Mouse (Mus musculus): ENCODE measurements around the gene Dcdc2b. TPM values are rescaled to one million over a fixed set of nuclear protein-coding genes. Genes with fewer than 3 reads are reported as not detected.

The Dcdc2b gene
- total and polyA plus RNA-seq, 3 experiments: 0.39 to 1.7 (median 0.45) TPM

DNA sequence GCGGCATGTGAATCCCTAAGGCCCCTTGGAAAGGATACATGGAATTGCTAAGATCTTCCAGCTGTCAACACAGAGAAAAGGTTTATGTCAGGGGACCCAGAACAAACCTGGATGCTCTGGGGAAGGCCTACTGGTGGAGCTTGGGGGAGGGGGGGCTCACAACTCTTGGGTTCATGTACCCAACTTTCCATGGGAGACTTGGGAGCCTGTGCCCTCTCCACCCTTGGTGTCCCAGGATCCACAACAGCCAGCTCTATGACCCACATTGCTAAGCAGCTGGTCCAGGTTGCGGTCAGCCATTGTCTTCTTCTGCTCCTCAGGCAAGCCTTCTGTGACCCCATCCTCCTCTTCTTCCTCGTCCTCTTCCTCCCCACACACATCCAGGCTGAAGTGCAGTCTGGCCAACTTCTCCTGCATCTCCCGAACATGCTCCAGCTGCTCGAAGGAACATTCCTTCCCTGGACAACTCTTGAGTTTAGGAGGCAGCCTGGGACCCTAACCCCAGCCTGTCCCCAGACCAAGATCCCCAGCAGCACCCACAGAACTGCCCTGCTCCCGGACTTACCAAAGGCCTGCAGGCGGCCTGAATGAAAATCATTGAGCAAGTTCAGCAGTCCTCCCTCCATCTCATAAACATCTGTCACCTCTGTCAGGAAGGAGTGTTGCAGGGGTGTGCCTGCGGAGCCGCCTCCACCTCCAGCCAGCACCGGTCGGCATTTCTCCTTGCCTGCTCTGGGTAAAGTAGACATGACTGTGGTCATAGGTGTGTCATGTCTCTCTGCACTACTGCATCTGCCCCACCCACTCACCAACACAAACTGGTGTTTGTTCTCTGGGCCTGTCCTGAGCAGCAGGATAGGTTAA is 6.6 kb upstream of the Dcdc2b start:
- Histone ChIP-seq H3K27me3 (ENCODE audit: control insufficient read depth, insufficient read depth, low read length) (no peaks in the 10 kb centered on the region), H3K36me3 (ENCODE audit: control insufficient read depth, insufficient read depth, low read length) (peaks cover 3% of the 10 kb centered on the region; the same call in 1 of the 2 replicates), H3K27ac (peak overlapping the region; percentile 92), H3K4me3 (peak overlapping the region; percentile 25), H3K4me1 (ENCODE audit: control insufficient read depth, insufficient read depth, low read length) (peaks cover 28% of the 10 kb centered on the region), H3K9ac (ENCODE audit: low read depth, low read length) (peak overlapping the region; percentile 53), H3K79me2 (replicated peaks; ENCODE audit: control insufficient read depth, insufficient read depth, low read length) (no peaks in the 10 kb centered on the region; the same call in 1 of the 2 replicates)
- TF ChIP-seq EP300 (IDR thresholded peaks at IDR 0.05; ENCODE audit: insufficient read depth, low read depth, low read length): no peak
- TF ChIP-seq POLR2A (IDR thresholded peaks at IDR 0.05; ENCODE audit: insufficient read depth, low read depth, low read length): no peak
- no peak for TF ChIP-seq CTCF (IDR thresholded peaks at IDR 0.05)
- no peak for DNase-seq
- 54% methylated on average over 11 of the region's 11 CpGs for WGBS
- intact Hi-C loops (cut with DNase I): loop anchor here (5.0 kb wide), 1 partner anchor 202 kb away; no protein-coding TSS in a partner anchor

GRCm38 (mm10) chr4:129618786-129619691 is 5.0 kb upstream of the Dcdc2b start, which contains the start of gene Iqcc:
Iqcc (minus strand) TSS chr4:129619099.
- intact Hi-C loops (cut with DNase I): loop anchor here (5.0 kb wide), 1 partner anchor 287 kb away; no protein-coding TSS in a partner anchor
- peak; percentile 96 to 98 for DNase-seq
- Histone ChIP-seq H3K4me3 (peak within 1 kb of the TSS; percentile 64), H3K36me3 (ENCODE audit: control insufficient read depth, insufficient read depth, low read length) (peaks cover 3% of the 10 kb centered on the region; the same call in 1 of the 2 replicates), H3K9ac (ENCODE audit: low read depth, low read length) (peak within 1 kb of the TSS; percentile 87), H3K27ac (peak within 1 kb of the TSS; percentile 92), H3K27me3 (ENCODE audit: control insufficient read depth, insufficient read depth, low read length) (no peaks in the 10 kb centered on the region), H3K79me2 (replicated peaks; ENCODE audit: control insufficient read depth, insufficient read depth, low read length) (no peaks in the 10 kb centered on the region; the same call in 1 of the 2 replicates), H3K4me1 (ENCODE audit: control insufficient read depth, insufficient read depth, low read length) (peaks cover 22% of the 10 kb centered on the region)
- TF ChIP-seq CTCF (IDR thresholded peaks at IDR 0.05) (0 out of 2 replicates have a peak, but pooled peaks have one; percentile 6), POLR2A (IDR thresholded peaks at IDR 0.05; ENCODE audit: insufficient read depth, low read depth, low read length) (peak; percentile 100), EP300 (IDR thresholded peaks at IDR 0.05; ENCODE audit: insufficient read depth, low read depth, low read length) (peak; percentile 97)
- 4% methylated on average over 44 of the region's 44 CpGs for WGBS

DNA sequence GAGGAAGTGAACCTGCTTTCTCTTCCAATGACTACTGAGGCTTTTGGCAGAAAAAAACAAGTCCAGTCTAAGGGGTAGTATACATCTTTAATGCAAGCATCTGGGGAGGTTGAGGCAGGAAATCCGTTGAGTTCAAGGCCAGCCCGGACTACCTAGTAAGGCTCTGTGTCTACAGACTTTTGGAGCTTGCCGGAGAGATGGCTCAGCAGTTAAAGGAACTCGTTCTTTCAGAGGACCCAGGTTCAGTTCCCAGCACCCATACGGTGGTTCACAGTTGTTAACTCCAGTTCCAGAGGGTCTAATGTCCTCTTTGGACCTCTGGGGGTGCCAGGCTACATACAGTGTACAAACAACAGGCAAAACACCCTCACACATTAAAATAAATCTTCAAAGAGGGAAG is 4.0 kb upstream of the Dcdc2b start:
- Histone ChIP-seq H3K4me1 (ENCODE audit: control insufficient read depth, insufficient read depth, low read length) (peaks cover 22% of the 10 kb centered on the region), H3K36me3 (ENCODE audit: control insufficient read depth, insufficient read depth, low read length) (peaks cover 3% of the 10 kb centered on the region; the same call in 1 of the 2 replicates), H3K4me3 (peak overlapping the region; percentile 64), H3K9ac (ENCODE audit: low read depth, low read length) (no peak overlapping the region; the same call in 1 of the 2 replicates), H3K27ac (peak overlapping the region; percentile 92), H3K27me3 (ENCODE audit: control insufficient read depth, insufficient read depth, low read length) (no peaks in the 10 kb centered on the region), H3K79me2 (replicated peaks; ENCODE audit: control insufficient read depth, insufficient read depth, low read length) (no peaks in the 10 kb centered on the region; the same call in 1 of the 2 replicates)
- no peak for DNase-seq
- 90% methylated on average over 5 of the region's 5 CpGs for WGBS
- intact Hi-C loops (cut with DNase I): loop anchor here (5.0 kb wide), 1 partner anchor 286 kb away; no protein-coding TSS in a partner anchor
- TF ChIP-seq EP300 (IDR thresholded peaks at IDR 0.05; ENCODE audit: insufficient read depth, low read depth, low read length): no peak
- no peak for TF ChIP-seq POLR2A (IDR thresholded peaks at IDR 0.05; ENCODE audit: insufficient read depth, low read depth, low read length)

GRCm38 (mm10) chr4:129617121-129617641 is 3.1 kb upstream of the Dcdc2b start:
- TF ChIP-seq EP300 (IDR thresholded peaks at IDR 0.05; ENCODE audit: insufficient read depth, low read depth, low read length) (no peak), CTCF (IDR thresholded peaks at IDR 0.05) (no peak), POLR2A (IDR thresholded peaks at IDR 0.05; ENCODE audit: insufficient read depth, low read depth, low read length) (no peak)
- intact Hi-C loops (cut with DNase I): loop anchor here (5.0 kb wide), 1 partner anchor 285 kb away; no protein-coding TSS in a partner anchor
- WGBS: 90% methylated on average over 7 of the region's 7 CpGs

GRCm38 (mm10) chr4:129616631-129617030 is 2.6 kb upstream of the Dcdc2b start:
- no peak overlapping the region for H3K4me3 ChIP-seq
- H3K9ac ChIP-seq (ENCODE audit: low read depth, low read length): no peak overlapping the region
- DNase-seq: no peak
- TF ChIP-seq POLR2A (IDR thresholded peaks at IDR 0.05; ENCODE audit: insufficient read depth, low read depth, low read length) (no peak), CTCF (IDR thresholded peaks at IDR 0.05) (no peak), EP300 (IDR thresholded peaks at IDR 0.05; ENCODE audit: insufficient read depth, low read depth, low read length) (no peak)
- no peaks in the 10 kb centered on the region for H3K36me3 ChIP-seq (ENCODE audit: control insufficient read depth, insufficient read depth, low read length)
- H3K27ac ChIP-seq: no peak overlapping the region
- no peaks in the 10 kb centered on the region for H3K27me3 ChIP-seq (ENCODE audit: control insufficient read depth, insufficient read depth, low read length)
- 78% methylated on average over 3 of the region's 3 CpGs for WGBS
- peaks cover 8% of the 10 kb centered on the region for H3K4me1 ChIP-seq (ENCODE audit: control insufficient read depth, insufficient read depth, low read length)
- no peaks in the 10 kb centered on the region for H3K79me2 ChIP-seq (replicated peaks; ENCODE audit: control insufficient read depth, insufficient read depth, low read length)
- intact Hi-C loops (cut with DNase I): loop anchor here (5.0 kb wide), 1 partner anchor 284 kb away; no protein-coding TSS in a partner anchor

More at GRCm38 (mm10) chr4:129617121-129617641, 3.1 kb upstream of the Dcdc2b start:
- peaks cover 14% of the 10 kb centered on the region for H3K4me1 ChIP-seq (ENCODE audit: control insufficient read depth, insufficient read depth, low read length)
- H3K79me2 ChIP-seq (replicated peaks; ENCODE audit: control insufficient read depth, insufficient read depth, low read length): no peaks in the 10 kb centered on the region; the same call in 1 of the 2 replicates
- H3K9ac ChIP-seq (ENCODE audit: low read depth, low read length): no peak overlapping the region
- no peak overlapping the region for H3K4me3 ChIP-seq
- H3K27ac ChIP-seq: no peak overlapping the region
- no peaks in the 10 kb centered on the region for H3K27me3 ChIP-seq (ENCODE audit: control insufficient read depth, insufficient read depth, low read length)
- DNase-seq: no peak
- peaks cover 3% of the 10 kb centered on the region; the same call in 1 of the 2 replicates for H3K36me3 ChIP-seq (ENCODE audit: control insufficient read depth, insufficient read depth, low read length)

Measured in heart, adult 2 months (tissue).